Comparison of ENCODE assay signal across 15 mouse cellular contexts in the genomic region with DNA sequence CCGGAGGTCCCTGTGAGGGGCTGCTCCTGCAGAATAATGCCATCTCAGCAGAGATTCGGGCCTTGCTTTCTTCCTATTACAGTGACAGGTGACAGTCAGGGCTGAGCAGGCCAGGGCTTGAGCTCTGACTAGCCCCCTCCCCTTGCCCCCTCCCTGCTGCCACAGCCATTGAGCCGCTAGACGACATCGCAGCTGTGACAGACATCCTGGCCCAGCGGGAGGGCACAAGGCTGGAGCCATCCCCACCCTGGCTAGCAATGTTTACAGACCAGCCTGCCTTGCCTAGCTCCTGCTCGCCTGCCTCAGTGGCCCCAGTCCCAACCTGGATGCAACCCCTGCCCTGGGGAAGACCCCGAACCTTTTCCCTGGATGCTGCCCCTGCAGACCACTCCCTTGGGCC. TPM values are rescaled to one million over a fixed set of nuclear protein-coding genes. Genes with fewer than 3 reads are reported as not detected.
DNase-seq lines count a peak whose midpoint lies in the region; ATAC-seq lines count a peak whose summit lies in the region.
"Had no signal": no experiment of that assay in that cellular context is flagged by ENCODE, and none has a peak within 500 bp of the region (broad histone marks: within the 10 kb centered on the region; RNA-seq: fewer than 3 reads in every experiment).

No protein-coding gene starts in this region.

- no peak overlapping the region for H3K4me2 ChIP-seq in embryonic facial prominence, embryonic 12.5 days (replicated peaks)
- no peak overlapping the region for H3K4me2 ChIP-seq in hindbrain, embryonic 14.5 days (replicated peaks)
- H3K4me2 ChIP-seq in neural tube, embryonic 13.5 days = no peak overlapping the region
- no peak overlapping the region for H3K4me2 ChIP-seq in neural tube, embryonic 15.5 days
- H3K4me2 ChIP-seq in forebrain, embryonic 14.5 days (ENCODE audit: low read length) = no peak overlapping the region
- H3K4me2 ChIP-seq: liver, embryonic 12.5 days; lung, embryonic 15.5 days had no signal

- no peak for ATAC-seq in embryonic facial prominence, embryonic 12.5 days (ENCODE audit: insufficient number of reproducible peaks, insufficient read depth, low FRiP score, low TSS enrichment)
- ATAC-seq in hindbrain, embryonic 14.5 days (ENCODE audit: low FRiP score) = no peak
- no peak for ATAC-seq in neural tube, embryonic 13.5 days (ENCODE audit: low read depth)
- no peak for ATAC-seq in neural tube, embryonic 15.5 days (ENCODE audit: low FRiP score)
- ATAC-seq in erythroid progenitor cell, adult 5-6 weeks (replicated peaks; ENCODE audit: low FRiP score, poor library complexity, severe bottlenecking) = no peak
- ATAC-seq in forebrain, embryonic 14.5 days = no peak
- ATAC-seq: inflammation-experienced regulatory T-cells, adult 6 months; liver, embryonic 12.5 days had no signal

- no peak overlapping the region for H3K9ac ChIP-seq in embryonic facial prominence, embryonic 12.5 days
- H3K9ac ChIP-seq in hindbrain, embryonic 14.5 days = no peak overlapping the region
- peak overlapping the region; percentile 41; the same call in 1 of the 2 replicates for H3K9ac ChIP-seq in neural tube, embryonic 13.5 days
- no peak overlapping the region for H3K9ac ChIP-seq in neural tube, embryonic 15.5 days (replicated peaks)
- no peak overlapping the region; the same call in 1 of the 2 replicates for H3K9ac ChIP-seq in forebrain, embryonic 14.5 days (ENCODE audit: low read length)
- H3K9ac ChIP-seq: liver, embryonic 12.5 days; lung, embryonic 15.5 days had no signal

- H3K4me1 ChIP-seq in embryonic facial prominence, embryonic 12.5 days = peaks cover 16% of the 10 kb centered on the region
- H3K4me1 ChIP-seq in embryonic facial prominence, embryonic 10.5 days = peaks cover 46% of the 10 kb centered on the region
- peaks cover 54% of the 10 kb centered on the region for H3K4me1 ChIP-seq in hindbrain, embryonic 10.5 days (replicated peaks)
- H3K4me1 ChIP-seq in hindbrain, embryonic 14.5 days (replicated peaks; ENCODE audit: control insufficient read depth, insufficient read depth, low read length) = peaks cover 14% of the 10 kb centered on the region
- H3K4me1 ChIP-seq in neural tube, embryonic 13.5 days (replicated peaks) = peaks cover 32% of the 10 kb centered on the region
- H3K4me1 ChIP-seq in neural tube, embryonic 15.5 days = peaks cover 19% of the 10 kb centered on the region
- H3K4me1 ChIP-seq in forebrain, embryonic 14.5 days (ENCODE audit: control insufficient read depth, insufficient read depth, low read length) = peaks cover 6% of the 10 kb centered on the region; the same call in 1 of the 2 replicates

- 48% methylated on average over 8 of the region's 8 CpGs for WGBS in embryonic facial prominence, embryonic 12.5 days
- WGBS in embryonic facial prominence, embryonic 10.5 days = 31% methylated on average over 8 of the region's 8 CpGs
- WGBS in hindbrain, embryonic 10.5 days = 22% methylated on average over 8 of the region's 8 CpGs
- WGBS in hindbrain, embryonic 14.5 days = 25% methylated on average over 8 of the region's 8 CpGs
- 34% methylated on average over 8 of the region's 8 CpGs for WGBS in neural tube, embryonic 13.5 days
- 34% methylated on average over 8 of the region's 8 CpGs for WGBS in neural tube, embryonic 15.5 days
- 26% methylated on average over 8 of the region's 8 CpGs for WGBS in forebrain, embryonic 14.5 days

- no peaks in the 10 kb centered on the region for H3K9me3 ChIP-seq in embryonic facial prominence, embryonic 12.5 days
- H3K9me3 ChIP-seq in embryonic facial prominence, embryonic 10.5 days = no peaks in the 10 kb centered on the region
- no peaks in the 10 kb centered on the region for H3K9me3 ChIP-seq in hindbrain, embryonic 10.5 days
- no peaks in the 10 kb centered on the region for H3K9me3 ChIP-seq in hindbrain, embryonic 14.5 days (ENCODE audit: control insufficient read depth, low read length)
- H3K9me3 ChIP-seq in neural tube, embryonic 13.5 days = no peaks in the 10 kb centered on the region
- no peaks in the 10 kb centered on the region for H3K9me3 ChIP-seq in neural tube, embryonic 15.5 days (replicated peaks)
- no peaks in the 10 kb centered on the region for H3K9me3 ChIP-seq in forebrain, embryonic 14.5 days (replicated peaks; ENCODE audit: control insufficient read depth, low read length)
- H3K9me3 ChIP-seq: liver, embryonic 12.5 days; lung, embryonic 15.5 days had no signal

- H3K27me3 ChIP-seq in embryonic facial prominence, embryonic 12.5 days = no peaks in the 10 kb centered on the region
- 0 out of 2 replicates have a peak, but pooled peaks cover 15% of the 10 kb centered on the region for H3K27me3 ChIP-seq in embryonic facial prominence, embryonic 10.5 days (replicated peaks; ENCODE audit: low read depth, poor library complexity, severe bottlenecking)
- H3K27me3 ChIP-seq in hindbrain, embryonic 10.5 days (ENCODE audit: insufficient read depth, poor library complexity, severe bottlenecking) = peaks cover 13% of the 10 kb centered on the region; the same call in 1 of the 2 replicates
- no peaks in the 10 kb centered on the region for H3K27me3 ChIP-seq in hindbrain, embryonic 14.5 days (ENCODE audit: control insufficient read depth, insufficient read depth, low read length)
- H3K27me3 ChIP-seq in neural tube, embryonic 13.5 days = no peaks in the 10 kb centered on the region
- H3K27me3 ChIP-seq in neural tube, embryonic 15.5 days (replicated peaks) = no peaks in the 10 kb centered on the region
- H3K27me3 ChIP-seq in forebrain, embryonic 14.5 days (replicated peaks; ENCODE audit: control insufficient read depth, insufficient read depth, low read length) = no peaks in the 10 kb centered on the region
- H3K27me3 ChIP-seq: lung, embryonic 15.5 days had no signal

- H3K4me3 ChIP-seq in embryonic facial prominence, embryonic 12.5 days = no peak overlapping the region
- no peak overlapping the region for H3K4me3 ChIP-seq in embryonic facial prominence, embryonic 10.5 days
- H3K4me3 ChIP-seq in hindbrain, embryonic 10.5 days = peak overlapping the region; percentile 21
- no peak overlapping the region for H3K4me3 ChIP-seq in hindbrain, embryonic 14.5 days (replicated peaks; ENCODE audit: low read length)
- H3K4me3 ChIP-seq in neural tube, embryonic 13.5 days = no peak overlapping the region
- H3K4me3 ChIP-seq in neural tube, embryonic 15.5 days (replicated peaks) = no peak overlapping the region
- no peak overlapping the region for H3K4me3 ChIP-seq in forebrain, embryonic 14.5 days (ENCODE audit: low read depth, low read length)
- H3K4me3 ChIP-seq: liver, embryonic 12.5 days; lung, embryonic 15.5 days had no signal

- no peak for DNase-seq in embryonic facial prominence, embryonic 10.5 days (ENCODE audit: low spot score)
- DNase-seq in hindbrain, embryonic 10.5 days (ENCODE audit: low spot score) = no peak
- DNase-seq in hindbrain, embryonic 14.5 days (ENCODE audit: low spot score) = no peak
- no peak for DNase-seq in forebrain, embryonic 14.5 days (ENCODE audit: low spot score)
- DNase-seq: adrenal gland, adult 2 months; gastrocnemius, postnatal 36 days; right cerebral cortex, adult 18-20 months; thymus, postnatal 4 days had no signal

- peaks cover 66% of the 10 kb centered on the region for H3K36me3 ChIP-seq in embryonic facial prominence, embryonic 12.5 days
- H3K36me3 ChIP-seq in embryonic facial prominence, embryonic 10.5 days (replicated peaks) = peaks cover 70% of the 10 kb centered on the region
- peaks cover 74% of the 10 kb centered on the region for H3K36me3 ChIP-seq in hindbrain, embryonic 10.5 days
- H3K36me3 ChIP-seq in hindbrain, embryonic 14.5 days (replicated peaks; ENCODE audit: control insufficient read depth, insufficient read depth) = peaks cover 4% of the 10 kb centered on the region
- H3K36me3 ChIP-seq in neural tube, embryonic 13.5 days = peaks cover 53% of the 10 kb centered on the region
- peaks cover 19% of the 10 kb centered on the region for H3K36me3 ChIP-seq in neural tube, embryonic 15.5 days
- peaks cover 13% of the 10 kb centered on the region; the same call in 1 of the 2 replicates for H3K36me3 ChIP-seq in forebrain, embryonic 14.5 days (ENCODE audit: control insufficient read depth, insufficient read depth, low read length)

- H3K27ac ChIP-seq in embryonic facial prominence, embryonic 12.5 days = peak overlapping the region; percentile 24; the same call in 1 of the 2 replicates
- no peak overlapping the region for H3K27ac ChIP-seq in embryonic facial prominence, embryonic 10.5 days (replicated peaks)
- H3K27ac ChIP-seq in hindbrain, embryonic 10.5 days = peak overlapping the region; percentile 26
- no peak overlapping the region for H3K27ac ChIP-seq in hindbrain, embryonic 14.5 days
- H3K27ac ChIP-seq in neural tube, embryonic 13.5 days (replicated peaks) = no peak overlapping the region
- no peak overlapping the region for H3K27ac ChIP-seq in neural tube, embryonic 15.5 days (replicated peaks)
- H3K27ac ChIP-seq in forebrain, embryonic 14.5 days (ENCODE audit: low read depth, low read length) = no peak overlapping the region
- H3K27ac ChIP-seq: liver, embryonic 12.5 days; lung, embryonic 15.5 days had no signal

RNA-seq across cellular contexts. Expression of gene Wdr54, which starts 4.5 kb away (rescaled TPM):
- polyA plus RNA-seq in embryonic facial prominence, embryonic 12.5 days (2016; fragmentation: Nextera tagmentation; extraction: Ambion mirVana) = 10.0 and 11.3 TPM in 2 replicates
- polyA plus RNA-seq in embryonic facial prominence, embryonic 10.5 days (2016; fragmentation: Nextera tagmentation; extraction: Ambion mirVana) = 10.2 and 11.2 TPM in 2 replicates
- polyA plus RNA-seq in hindbrain, embryonic 10.5 days (2016; fragmentation: Nextera tagmentation; extraction: Ambion mirVana) = 14.2 and 15.9 TPM in 2 replicates
- 17.8 and 18.0 TPM in 2 replicates for polyA plus RNA-seq in hindbrain, embryonic 14.5 days (2014; fragmentation: Nextera tagmentation; extraction: Ambion mirVana)
- 14.9 and 16.0 TPM in 2 replicates for polyA plus RNA-seq in neural tube, embryonic 13.5 days (2015; fragmentation: Nextera tagmentation; extraction: Ambion mirVana)
- polyA plus RNA-seq in neural tube, embryonic 15.5 days (2015; fragmentation: Nextera tagmentation; extraction: Ambion mirVana) = 14.7 and 18.6 TPM in 2 replicates
- total RNA-seq in erythroid progenitor cell, adult 5-6 weeks (2015; ENCODE audit: low replicate concordance) = not detected in 2 replicates
- not detected in 2 replicates for total RNA-seq in erythroid progenitor cell, adult 5-6 weeks (2017; ENCODE audit: low replicate concordance)
- polyA plus RNA-seq in forebrain, embryonic 14.5 days (2014; fragmentation: Nextera tagmentation; extraction: Ambion mirVana) = 20.6 and 23.9 TPM in 2 replicates

RNA-seq across cellular contexts. Expression of gene 1700003E16Rik, which starts 4.5 kb away (rescaled TPM):
- 2.8 and 2.9 TPM in 2 replicates for polyA plus RNA-seq in embryonic facial prominence, embryonic 12.5 days (2016; fragmentation: Nextera tagmentation; extraction: Ambion mirVana)
- polyA plus RNA-seq in embryonic facial prominence, embryonic 10.5 days (2016; fragmentation: Nextera tagmentation; extraction: Ambion mirVana) = 1.3 and 2.1 TPM in 2 replicates
- 3.1 and 6.0 TPM in 2 replicates for polyA plus RNA-seq in hindbrain, embryonic 10.5 days (2016; fragmentation: Nextera tagmentation; extraction: Ambion mirVana)
- 7.1 and 7.5 TPM in 2 replicates for polyA plus RNA-seq in hindbrain, embryonic 14.5 days (2014; fragmentation: Nextera tagmentation; extraction: Ambion mirVana)
- 2.1 and 3.3 TPM in 2 replicates for polyA plus RNA-seq in neural tube, embryonic 13.5 days (2015; fragmentation: Nextera tagmentation; extraction: Ambion mirVana)
- polyA plus RNA-seq in neural tube, embryonic 15.5 days (2015; fragmentation: Nextera tagmentation; extraction: Ambion mirVana) = 7.9 and 8.2 TPM in 2 replicates
- not detected in 2 replicates for total RNA-seq in erythroid progenitor cell, adult 5-6 weeks (2015; ENCODE audit: low replicate concordance)
- not detected in 2 replicates for total RNA-seq in erythroid progenitor cell, adult 5-6 weeks (2017; ENCODE audit: low replicate concordance)
- polyA plus RNA-seq in forebrain, embryonic 14.5 days (2014; fragmentation: Nextera tagmentation; extraction: Ambion mirVana) = 5.8 and 7.5 TPM in 2 replicates
- polyA plus RNA-seq: inflammation-experienced regulatory T-cells, adult 6 months had no signal

RNA-seq across cellular contexts. Expression of gene Dctn1, which starts 14.0 kb away (rescaled TPM):
- 121 and 126 TPM in 2 replicates for polyA plus RNA-seq in embryonic facial prominence, embryonic 12.5 days (2016; fragmentation: Nextera tagmentation; extraction: Ambion mirVana)
- polyA plus RNA-seq in embryonic facial prominence, embryonic 10.5 days (2016; fragmentation: Nextera tagmentation; extraction: Ambion mirVana) = 112 and 116 TPM in 2 replicates
- 121 and 140 TPM in 2 replicates for polyA plus RNA-seq in hindbrain, embryonic 10.5 days (2016; fragmentation: Nextera tagmentation; extraction: Ambion mirVana)
- polyA plus RNA-seq in hindbrain, embryonic 14.5 days (2014; fragmentation: Nextera tagmentation; extraction: Ambion mirVana) = 147 and 155 TPM in 2 replicates
- polyA plus RNA-seq in neural tube, embryonic 13.5 days (2015; fragmentation: Nextera tagmentation; extraction: Ambion mirVana) = 165 and 176 TPM in 2 replicates
- polyA plus RNA-seq in neural tube, embryonic 15.5 days (2015; fragmentation: Nextera tagmentation; extraction: Ambion mirVana) = 149 and 153 TPM in 2 replicates
- 27.7 and 33.5 TPM in 2 replicates for total RNA-seq in erythroid progenitor cell, adult 5-6 weeks (2015; ENCODE audit: low replicate concordance)
- 74.6 and 104 TPM in 2 replicates for total RNA-seq in erythroid progenitor cell, adult 5-6 weeks (2017; ENCODE audit: low replicate concordance)
- polyA plus RNA-seq in forebrain, embryonic 14.5 days (2014; fragmentation: Nextera tagmentation; extraction: Ambion mirVana) = 101 and 133 TPM in 2 replicates

RNA-seq across cellular contexts. Expression of gene Rtkn, which starts 16.5 kb away (rescaled TPM):
- 51.3 and 54.6 TPM in 2 replicates for polyA plus RNA-seq in embryonic facial prominence, embryonic 12.5 days (2016; fragmentation: Nextera tagmentation; extraction: Ambion mirVana)
- 38.2 and 39.0 TPM in 2 replicates for polyA plus RNA-seq in embryonic facial prominence, embryonic 10.5 days (2016; fragmentation: Nextera tagmentation; extraction: Ambion mirVana)
- 40.5 and 46.4 TPM in 2 replicates for polyA plus RNA-seq in hindbrain, embryonic 10.5 days (2016; fragmentation: Nextera tagmentation; extraction: Ambion mirVana)
- 8.9 and 9.8 TPM in 2 replicates for polyA plus RNA-seq in hindbrain, embryonic 14.5 days (2014; fragmentation: Nextera tagmentation; extraction: Ambion mirVana)
- 18.9 and 20.7 TPM in 2 replicates for polyA plus RNA-seq in neural tube, embryonic 13.5 days (2015; fragmentation: Nextera tagmentation; extraction: Ambion mirVana)
- 17.1 and 23.7 TPM in 2 replicates for polyA plus RNA-seq in neural tube, embryonic 15.5 days (2015; fragmentation: Nextera tagmentation; extraction: Ambion mirVana)
- total RNA-seq in erythroid progenitor cell, adult 5-6 weeks (2015; ENCODE audit: low replicate concordance) = not detected in 2 replicates
- total RNA-seq in erythroid progenitor cell, adult 5-6 weeks (2017; ENCODE audit: low replicate concordance) = 0.30 TPM in 1 of 2 replicates, not detected in the other
- polyA plus RNA-seq in forebrain, embryonic 14.5 days (2014; fragmentation: Nextera tagmentation; extraction: Ambion mirVana) = 4.7 and 4.8 TPM in 2 replicates

RNA-seq across cellular contexts. Expression of gene Ino80b, which starts 26.5 kb away (rescaled TPM):
- 17.9 and 21.4 TPM in 2 replicates for polyA plus RNA-seq in embryonic facial prominence, embryonic 12.5 days (2016; fragmentation: Nextera tagmentation; extraction: Ambion mirVana)
- 18.6 and 20.2 TPM in 2 replicates for polyA plus RNA-seq in embryonic facial prominence, embryonic 10.5 days (2016; fragmentation: Nextera tagmentation; extraction: Ambion mirVana)
- 19.8 and 22.8 TPM in 2 replicates for polyA plus RNA-seq in hindbrain, embryonic 10.5 days (2016; fragmentation: Nextera tagmentation; extraction: Ambion mirVana)
- 15.4 and 15.8 TPM in 2 replicates for polyA plus RNA-seq in hindbrain, embryonic 14.5 days (2014; fragmentation: Nextera tagmentation; extraction: Ambion mirVana)
- polyA plus RNA-seq in neural tube, embryonic 13.5 days (2015; fragmentation: Nextera tagmentation; extraction: Ambion mirVana) = 11.4 and 13.0 TPM in 2 replicates
- polyA plus RNA-seq in neural tube, embryonic 15.5 days (2015; fragmentation: Nextera tagmentation; extraction: Ambion mirVana) = 12.0 and 12.3 TPM in 2 replicates
- total RNA-seq in erythroid progenitor cell, adult 5-6 weeks (2015; ENCODE audit: low replicate concordance) = 5.8 and 7.5 TPM in 2 replicates
- 7.4 and 24.1 TPM in 2 replicates for total RNA-seq in erythroid progenitor cell, adult 5-6 weeks (2017; ENCODE audit: low replicate concordance)
- polyA plus RNA-seq in forebrain, embryonic 14.5 days (2014; fragmentation: Nextera tagmentation; extraction: Ambion mirVana) = 15.6 and 17.5 TPM in 2 replicates

Comparison
In these comparisons a context has a peak if more than half of its experiments do, and no peak if none do; other contexts are left out.
1. H3K27ac ChIP-seq: peak in embryonic facial prominence, embryonic 12.5 days (single experiment) and hindbrain, embryonic 10.5 days (single experiment); none in embryonic facial prominence, embryonic 10.5 days (single experiment), hindbrain, embryonic 14.5 days (single experiment), neural tube, embryonic 13.5 days (single experiment), neural tube, embryonic 15.5 days (single experiment) and forebrain, embryonic 14.5 days (single experiment).